Mouse (Mus musculus) stomach, postnatal 0 days (tissue): Measurements from ENCODE around the gene Adck2. TPM values are rescaled to one million over a fixed set of nuclear protein-coding genes. Genes with fewer than 3 reads are reported as not detected.

Experiments used
- ATAC-seq: fragments of 200-750 bp; cut with Nextera tagmentation; 2 replicates; pipeline ENCODE4 v1.8.0; 2017; ENCODE audit not compliant: low FRiP score, low TSS enrichment
- DNase-seq: peaks from one replicate; pipeline ENCODE4 v3.0.0-alpha.2; 2016; ENCODE audit warnings: low spot score
- H3K27ac ChIP-seq: fragments of 300-500 bp; sonication (generic); replicated peaks from 2 replicates; pipeline ENCODE4 v1.5.1; 2014; ENCODE audit warnings: mild to moderate bottlenecking, control low read depth
- H3K27me3 ChIP-seq: fragments of 300-500 bp; sonication (generic); 2 replicates; pipeline ENCODE4 v1.6.1; 2014; ENCODE audit warnings: low read length; ENCODE audit not compliant: control insufficient read depth, insufficient read depth
- H3K36me3 ChIP-seq: fragments of 300-500 bp; sonication (generic); 2 replicates; pipeline ENCODE4 v1.6.1; 2014; ENCODE audit warnings: low read length, mixed read lengths; ENCODE audit not compliant: control insufficient read depth, insufficient read depth
- H3K4me1 ChIP-seq: fragments of 300-500 bp; sonication (generic); replicated peaks from 2 replicates; pipeline ENCODE4 v1.6.1; 2014; ENCODE audit warnings: antibody characterized with exemption; ENCODE audit not compliant: control insufficient read depth, insufficient read depth
- H3K4me2 ChIP-seq: fragments of 300-500 bp; sonication (generic); replicated peaks from 2 replicates; pipeline ENCODE4 v1.6.1; 2014; ENCODE audit warnings: low read depth, mild to moderate bottlenecking, control low read depth, moderate library complexity
- H3K4me3 ChIP-seq: fragments of 300-500 bp; sonication (generic); 2 replicates; pipeline ENCODE4 v1.5.1; 2014; ENCODE audit warnings: low read depth, low read length, control low read depth
- H3K9ac ChIP-seq: fragments of 300-500 bp; sonication (generic); 2 replicates; pipeline ENCODE4 v1.6.1; 2014; ENCODE audit warnings: mild to moderate bottlenecking, low read length, control low read depth, mixed read lengths
- H3K9me3 ChIP-seq: fragments of 300-500 bp; sonication (generic); 2 replicates; pipeline ENCODE4 v1.6.1; 2016; ENCODE audit warnings: low read length; ENCODE audit not compliant: control insufficient read depth
- CTCF ChIP-seq: IDR thresholded peaks from 2 replicates; pipeline ENCODE4 v1.5.1; 2016; ENCODE audit warnings: antibody characterized with exemption, low read depth, mild to moderate bottlenecking, moderate library complexity
- EP300 ChIP-seq: optimal IDR thresholded peaks from 2 replicates; pipeline ENCODE3; 2016; ENCODE audit warnings: antibody characterized with exemption
- WGBS: fragments of 180-500 bp; shearing (Covaris S2); extraction: QIAGEN DNeasy Blood & Tissue Kit; methylation state at CpG from one replicate; pipeline ENCODE4 v1.1.7; 2014; 5-methylcytosine and 5-hydroxymethylcytosine counted together
- polyA plus RNA-seq: library from polyadenylated mRNA; unstranded; fragments of >200 nt; fragmentation: Nextera tagmentation; extraction: Ambion mirVana; gene quantifications from 2 replicates; pipeline ENCODE4 v1.2.1, GENCODE M21; 2015

Gene Adck2
- polyA plus RNA-seq, 1 experiment from 2014 or later = 22.0 TPM

- Histone ChIP-seq H3K27me3 (no peaks in the 10 kb centered on the region), H3K27ac (no peak overlapping the region), H3K9me3 (no peaks in the 10 kb centered on the region), H3K4me3 (no peak overlapping the region), H3K4me2 (no peak overlapping the region), H3K36me3 (peaks cover 8% of the 10 kb centered on the region; the same call in 1 of the 2 replicates), H3K4me1 (no peaks in the 10 kb centered on the region), H3K9ac (no peak overlapping the region)
- TF ChIP-seq CTCF (peak; percentile 56), EP300 (no peak)
- ATAC-seq (no peak), DNase-seq (no peak)
- WGBS = 62% methylated on average over 2 of the region's 2 CpGs
Measured at GRCm38 (mm10) chr6:39610207-39610606, 36.5 kb downstream of the Adck2 start.

GRCm38 (mm10) chr6:39611296-39611695, 37.6 kb downstream of the Adck2 start:
- no peak for DNase-seq
- no peaks in the 10 kb centered on the region for H3K27me3 ChIP-seq
- H3K4me1 ChIP-seq = no peaks in the 10 kb centered on the region
- WGBS = 80% methylated on average over 2 of the region's 2 CpGs
- H3K4me2 ChIP-seq = no peak overlapping the region
- peaks cover 8% of the 10 kb centered on the region; the same call in 1 of the 2 replicates for H3K36me3 ChIP-seq
- ATAC-seq = no peak
- H3K9ac ChIP-seq = no peak overlapping the region
- no peak for TF ChIP-seq EP300
- TF ChIP-seq CTCF = no peak
- H3K9me3 ChIP-seq = no peaks in the 10 kb centered on the region
- no peak overlapping the region for H3K4me3 ChIP-seq
- H3K27ac ChIP-seq = no peak overlapping the region

Other genes with a start within 250 kb of the Adck2 start
- 20.9 and 22.7 TPM in 2 replicates for gene Slc37a3, start 196.2 kb upstream of the Adck2 start, polyA plus RNA-seq
- gene Rab19, start 192.7 kb upstream of the Adck2 start, polyA plus RNA-seq = 5.1 and 5.4 TPM in 2 replicates
- gene Mkrn1, start 153.4 kb upstream of the Adck2 start, polyA plus RNA-seq = 54.6 and 56.0 TPM in 2 replicates
- 4.7 TPM in 2 replicates for gene Dennd2a, start 16.0 kb upstream of the Adck2 start, polyA plus RNA-seq
- gene Gm42420, start 11.9 kb downstream of the Adck2 start, polyA plus RNA-seq = 0.63 and 1.4 TPM in 2 replicates
- gene Ndufb2, start 18.7 kb downstream of the Adck2 start, polyA plus RNA-seq = 419 and 461 TPM in 2 replicates
- 4.8 and 5.3 TPM in 2 replicates for gene Braf, start 151.6 kb downstream of the Adck2 start, polyA plus RNA-seq
- gene Mrps33, start 237.1 kb downstream of the Adck2 start, polyA plus RNA-seq = 139 and 151 TPM in 2 replicates